Mouse (Mus musculus): ENCODE results near the gene Emx2.

- TF ChIP-seq CTCF (IDR thresholded peaks at IDR 0.05; ENCODE audit: extremely low read depth, insufficient read depth, insufficient read length, insufficient replicate concordance): no peak
- TF ChIP-seq POLR2A (IDR thresholded peaks at IDR 0.05; ENCODE audit: low read depth, low read length): no peak
These were observed 4.5 kb downstream of the Emx2 start for GRCm38 (mm10) chr19:59462459-59463292.
